Mouse (Mus musculus) intestine, postnatal 0 days (tissue): ENCODE measurements around the gene Man2a2. TPM values are rescaled to one million over a fixed set of nuclear protein-coding genes. Genes with fewer than 3 reads are reported as not detected.
A peak's percentile ranks its signal among the peaks of the same experiment; 100 is the strongest.

Experiments used
- ATAC-seq: fragments of 200-750 bp; cut with Nextera tagmentation; 2 replicates; pipeline ENCODE4 v1.8.0; 2017; ENCODE audit warnings: mild to moderate bottlenecking, moderate TSS enrichment, moderate library complexity
- H3K27ac ChIP-seq: fragments of 300-500 bp; sonication (generic); 2 replicates; pipeline ENCODE4 v1.5.1; 2014; ENCODE audit warnings: mild to moderate bottlenecking, low read depth, low read length, moderate library complexity
- H3K27me3 ChIP-seq: fragments of 300-500 bp; sonication (generic); replicated peaks from 2 replicates; pipeline ENCODE4 v1.6.1; 2014; ENCODE audit warnings: low read length, mixed read lengths; ENCODE audit not compliant: control insufficient read depth, insufficient read depth
- H3K36me3 ChIP-seq: fragments of 300-500 bp; sonication (generic); 2 replicates; pipeline ENCODE4 v1.6.1; 2014; ENCODE audit warnings: mild to moderate bottlenecking, moderate library complexity; ENCODE audit not compliant: control insufficient read depth, insufficient read depth
- H3K4me1 ChIP-seq: fragments of 300-500 bp; sonication (generic); replicated peaks from 2 replicates; pipeline ENCODE4 v1.6.1; 2014; ENCODE audit warnings: antibody characterized with exemption, low read length, mixed read lengths; ENCODE audit not compliant: control insufficient read depth, insufficient read depth
- H3K4me2 ChIP-seq: fragments of 300-500 bp; sonication (generic); replicated peaks from 2 replicates; pipeline ENCODE4 v1.6.1; 2014; ENCODE audit warnings: low read depth, mild to moderate bottlenecking, moderate library complexity
- H3K4me3 ChIP-seq: fragments of 300-500 bp; sonication (generic); 2 replicates; pipeline ENCODE4 v1.5.1; 2014; ENCODE audit warnings: low read depth, low read length
- H3K9ac ChIP-seq: fragments of 300-500 bp; sonication (generic); 2 replicates; pipeline ENCODE4 v1.6.1; 2014; ENCODE audit warnings: mild to moderate bottlenecking, low read depth, low read length
- H3K9me3 ChIP-seq: fragments of 300-500 bp; sonication (generic); 2 replicates; pipeline ENCODE4 v1.6.1; 2016; ENCODE audit warnings: mixed run types; ENCODE audit not compliant: control insufficient read depth
- CTCF ChIP-seq: sonication (generic); IDR thresholded peaks from 2 replicates; pipeline ENCODE4 v1.5.1; 2016; ENCODE audit warnings: low read depth, mild to moderate bottlenecking, control low read depth, antibody characterized with exemption, moderate library complexity
- WGBS: fragments of 180-500 bp; shearing (Covaris S2); extraction: QIAGEN DNeasy Blood & Tissue Kit; methylation state at CpG from one replicate; pipeline ENCODE4 v1.1.7; 2014; 5-methylcytosine and 5-hydroxymethylcytosine counted together
- polyA plus RNA-seq: library from polyadenylated mRNA; unstranded; fragments of >200 nt; fragmentation: Nextera tagmentation; extraction: Ambion mirVana; gene quantifications from 2 replicates; pipeline ENCODE4 v1.2.1, GENCODE M21; 2015

Man2a2 gene
- polyA plus RNA-seq, 1 experiment from 2014 or later, result 4.8 TPM

- TF ChIP-seq CTCF, result peak; percentile 49
- Histone ChIP-seq H3K4me3 (no peak overlapping the region), H3K9ac (no peak overlapping the region), H3K9me3 (no peaks in the 10 kb centered on the region), H3K27ac (no peak overlapping the region), H3K27me3 (no peaks in the 10 kb centered on the region), H3K4me2 (no peak overlapping the region), H3K4me1 (no peaks in the 10 kb centered on the region), H3K36me3 (peaks cover 48% of the 10 kb centered on the region)
- whole genome bisulfite sequencing, result 89% methylated on average over 2 of the region's 2 CpGs
- ATAC-seq, result no peak
Observed at GRCm38 (mm10) chr7:80301522-80301921, 69.7 kb downstream of the Man2a2 start.

GRCm38 (mm10) chr7:80299568-80299967, 71.6 kb downstream of the Man2a2 start:
- Histone ChIP-seq H3K36me3 (peaks cover 31% of the 10 kb centered on the region), H3K4me2 (no peak overlapping the region), H3K9me3 (no peaks in the 10 kb centered on the region), H3K27me3 (no peaks in the 10 kb centered on the region), H3K27ac (no peak overlapping the region; the same call in 1 of the 2 replicates), H3K9ac (no peak overlapping the region), H3K4me3 (no peak overlapping the region), H3K4me1 (no peaks in the 10 kb centered on the region)
- ATAC-seq, result no peak
- no peak for TF ChIP-seq CTCF
- WGBS, result 85% methylated on average over 3 of the region's 3 CpGs

Other genes with a start within 250 kb of the Man2a2 start
- gene Sema4b, start 184.5 kb downstream of the Man2a2 start, polyA plus RNA-seq, result 23.1 and 25.1 TPM in 2 replicates
- gene Cib1, start 138.6 kb downstream of the Man2a2 start, polyA plus RNA-seq, result 526 and 531 TPM in 2 replicates
- 6.5 and 7.4 TPM in 2 replicates for gene Gdpgp1, start 138.5 kb downstream of the Man2a2 start, polyA plus RNA-seq
- 0.77 and 1.3 TPM in 2 replicates for gene Ttll13, start 125.0 kb downstream of the Man2a2 start, polyA plus RNA-seq
- gene Ngrn, start 110.2 kb downstream of the Man2a2 start, polyA plus RNA-seq, result 28.2 and 30.2 TPM in 2 replicates
- gene Vps33b, start 101.7 kb downstream of the Man2a2 start, polyA plus RNA-seq, result 11.7 and 12.9 TPM in 2 replicates
- 32.5 TPM in 2 replicates for gene Prc1, start 76.9 kb downstream of the Man2a2 start, polyA plus RNA-seq
- 3.2 and 4.4 TPM in 2 replicates for gene Rccd1, start 46.9 kb downstream of the Man2a2 start, polyA plus RNA-seq
- gene Unc45a, start 30.4 kb downstream of the Man2a2 start, polyA plus RNA-seq, result 19.7 and 20.0 TPM in 2 replicates
- 8.3 and 8.8 TPM in 2 replicates for gene Hddc3, start 28.3 kb downstream of the Man2a2 start, polyA plus RNA-seq
- gene Fes, start 16.6 kb upstream of the Man2a2 start, polyA plus RNA-seq, result 6.2 and 6.7 TPM in 2 replicates
- 25.5 and 26.4 TPM in 2 replicates for gene Furin, start 34.1 kb upstream of the Man2a2 start, polyA plus RNA-seq
- gene Blm, start 163.7 kb upstream of the Man2a2 start, polyA plus RNA-seq, result 2.7 and 3.1 TPM in 2 replicates